Mouse (Mus musculus) granulocyte monocyte progenitor cell, adult 5-6 weeks (primary cell): ENCODE results near the gene Gm17267. TPM values are rescaled to one million over a fixed set of nuclear protein-coding genes. Genes with fewer than 3 reads are reported as not detected.
"Not testable (repeated sequence)": the region's sequence is repeated elsewhere in the genome, so short reads cannot be mapped to it uniquely, and the experiment has no call there.

Source experiments
- ATAC-seq: replicated peaks from 2 replicates; pipeline ENCODE4 v1.8.0; 2016; ENCODE audit warnings: mild to moderate bottlenecking, moderate TSS enrichment, inconsistent platforms; ENCODE audit not compliant: poor library complexity, severe bottlenecking
- total RNA-seq, 2 experiments: library from RNA; stranded (forward) in 1 of 2; stranded (reverse) in 1 of 2; fragments of 200-712, 200-1000 nt in 1 of 2; fragments of >200 nt in 1 of 2; fragmentation: Nextera tagmentation in 1 of 2; gene quantifications; 2 replicates each; pipeline ENCODE4 v1.2.3; 2014 to 2017

Gm17267 gene
- total RNA-seq (2014; fragmentation: Nextera tagmentation) (not detected in 2 replicates), total RNA-seq (2017) (not detected in 2 replicates)

DNA sequence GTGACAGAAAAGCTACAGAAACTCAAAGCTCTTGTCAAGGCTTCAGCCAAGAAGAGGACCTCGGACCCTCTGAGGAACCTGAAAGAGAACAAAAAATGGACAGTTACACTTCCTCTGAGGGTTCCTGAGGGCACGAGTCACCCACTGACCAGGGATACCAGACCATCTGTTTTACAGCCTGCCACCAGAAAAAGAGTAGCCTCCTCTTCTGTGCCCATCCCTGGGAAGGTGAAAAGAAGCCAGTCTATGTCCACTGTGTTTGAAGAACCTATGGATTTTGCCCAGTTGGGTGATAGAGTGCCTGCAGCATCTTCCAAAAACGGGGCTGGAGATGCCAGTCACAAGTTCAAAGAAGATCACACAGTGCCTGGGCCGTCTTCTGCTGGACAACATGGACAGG, at the start of gene Gm17267:
Gene Gm17267, plus strand, starts transcription at position 301 of the 400 bp plus-strand sequence.
- not testable (repeated sequence) for ATAC-seq
